Mouse (Mus musculus): ENCODE results near the gene Selenos.
A peak's percentile ranks its signal among the peaks of the same experiment; 100 is the strongest.

Selenos gene

DNA sequence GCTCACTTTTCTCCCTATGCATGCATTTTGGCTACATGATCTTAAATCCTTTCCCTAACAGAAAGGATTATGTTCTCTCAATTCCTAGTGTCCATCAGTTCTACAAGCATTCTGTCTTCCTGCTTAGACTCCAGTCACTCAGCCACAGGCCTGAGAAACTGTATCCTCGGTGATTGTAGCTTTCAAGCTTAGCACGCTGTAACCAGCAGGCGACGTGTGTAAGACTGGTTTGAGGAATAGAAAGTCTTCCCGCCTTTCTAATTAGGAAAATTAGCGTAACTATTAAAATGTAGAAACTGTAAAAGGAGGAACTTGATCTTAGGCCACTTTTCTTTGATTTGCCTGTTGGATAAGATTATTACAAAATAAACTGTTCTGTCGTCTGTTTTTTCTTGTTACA, 39.3 kb downstream of the Selenos start:
- no peak for DNase-seq (ENCODE audit: low read depth)

DNA sequence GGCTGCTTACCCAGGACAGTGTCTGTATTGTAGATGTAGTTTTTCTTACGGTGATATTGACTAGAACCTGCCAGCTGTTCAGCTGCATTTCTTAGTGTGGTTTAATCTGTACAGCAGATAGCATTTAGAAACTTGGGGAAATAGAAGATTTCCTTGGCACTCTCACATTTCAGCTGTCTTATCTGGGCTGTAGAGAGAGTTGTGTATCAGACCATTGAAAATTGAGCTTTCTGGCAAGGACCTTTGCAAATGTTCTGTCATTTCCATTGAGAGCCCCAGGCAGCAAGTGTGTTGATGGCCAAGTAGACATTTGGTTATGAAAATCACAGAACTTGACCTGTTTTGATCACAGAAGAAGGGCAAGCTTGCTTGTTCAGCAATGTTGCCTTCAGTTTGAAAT, 40.7 kb downstream of the Selenos start:
- DNase-seq (ENCODE audit: low read depth) = no peak

DNA sequence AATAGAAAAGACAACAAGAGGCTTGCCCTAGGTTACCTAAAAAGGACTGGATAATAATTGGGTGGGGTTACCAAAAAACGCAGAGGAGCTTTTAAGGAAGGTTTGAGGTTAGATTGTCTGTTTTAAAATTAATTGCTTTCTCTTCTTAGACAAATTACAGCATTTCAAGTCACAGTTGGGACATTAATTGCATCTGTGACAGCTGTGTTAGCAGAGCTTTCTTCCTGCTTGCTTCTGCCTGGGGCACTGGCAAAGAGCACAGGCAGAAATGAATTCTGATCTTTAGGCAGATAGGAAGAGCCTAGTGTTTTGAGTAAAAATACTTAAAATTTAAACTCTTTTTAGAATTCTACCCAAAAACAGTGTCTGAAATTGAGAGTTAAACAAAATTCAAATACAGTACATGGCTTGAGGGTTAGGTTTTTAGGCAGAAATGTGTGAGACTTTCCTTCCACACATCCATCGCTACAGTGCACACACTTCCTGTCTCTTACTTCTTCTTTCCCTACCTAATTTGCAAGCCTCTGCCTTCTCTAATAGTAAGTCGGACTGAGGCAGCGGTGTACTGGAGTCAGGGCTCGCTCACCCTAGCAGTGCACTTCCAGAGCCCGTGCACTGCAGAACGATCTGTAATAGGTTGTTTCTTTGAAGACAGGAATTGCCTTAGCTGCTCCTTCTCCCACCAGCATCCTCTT, 41.4 kb downstream of the Selenos start:
- no peak for DNase-seq (ENCODE audit: low read depth)

DNA sequence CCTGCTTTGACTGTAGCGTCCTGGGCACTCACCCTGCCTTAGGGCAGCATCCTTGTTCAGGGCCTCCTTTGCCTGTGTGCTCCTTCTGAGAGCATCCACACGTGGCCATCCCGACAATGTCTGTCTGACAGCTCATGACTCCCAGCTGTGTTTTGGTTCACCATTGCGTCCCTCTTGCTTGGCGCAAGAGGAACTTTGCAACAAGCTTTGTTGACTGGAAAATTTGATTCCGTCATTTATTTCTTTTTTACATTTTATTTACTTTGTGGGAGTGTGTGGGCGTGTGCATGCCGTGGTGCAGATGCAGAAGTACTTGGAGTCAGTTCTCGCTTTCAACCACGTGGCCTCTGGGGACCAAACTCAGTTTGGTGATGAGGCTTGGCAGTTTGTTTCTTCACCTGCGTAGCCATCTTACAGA, 45.1 kb downstream of the Selenos start:
- DNase-seq (ENCODE audit: low read depth) = no peak

DNA sequence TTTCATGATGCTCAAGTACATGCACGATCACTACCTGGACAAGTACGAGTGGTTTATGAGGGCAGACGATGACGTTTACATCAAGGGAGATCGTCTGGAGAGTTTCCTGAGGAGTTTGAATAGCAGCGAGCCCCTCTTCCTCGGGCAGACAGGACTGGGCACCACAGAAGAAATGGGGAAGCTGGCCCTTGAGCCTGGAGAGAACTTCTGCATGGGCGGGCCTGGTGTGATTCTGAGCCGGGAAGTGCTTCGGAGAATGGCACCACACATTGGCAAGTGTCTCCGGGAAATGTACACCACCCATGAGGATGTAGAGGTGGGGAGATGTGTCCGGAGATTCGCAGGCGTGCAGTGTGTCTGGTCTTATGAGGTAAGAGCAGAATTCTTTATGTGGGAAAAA, 45.9 kb downstream of the Selenos start:
- DNase-seq (ENCODE audit: low read depth) = no peak

DNA sequence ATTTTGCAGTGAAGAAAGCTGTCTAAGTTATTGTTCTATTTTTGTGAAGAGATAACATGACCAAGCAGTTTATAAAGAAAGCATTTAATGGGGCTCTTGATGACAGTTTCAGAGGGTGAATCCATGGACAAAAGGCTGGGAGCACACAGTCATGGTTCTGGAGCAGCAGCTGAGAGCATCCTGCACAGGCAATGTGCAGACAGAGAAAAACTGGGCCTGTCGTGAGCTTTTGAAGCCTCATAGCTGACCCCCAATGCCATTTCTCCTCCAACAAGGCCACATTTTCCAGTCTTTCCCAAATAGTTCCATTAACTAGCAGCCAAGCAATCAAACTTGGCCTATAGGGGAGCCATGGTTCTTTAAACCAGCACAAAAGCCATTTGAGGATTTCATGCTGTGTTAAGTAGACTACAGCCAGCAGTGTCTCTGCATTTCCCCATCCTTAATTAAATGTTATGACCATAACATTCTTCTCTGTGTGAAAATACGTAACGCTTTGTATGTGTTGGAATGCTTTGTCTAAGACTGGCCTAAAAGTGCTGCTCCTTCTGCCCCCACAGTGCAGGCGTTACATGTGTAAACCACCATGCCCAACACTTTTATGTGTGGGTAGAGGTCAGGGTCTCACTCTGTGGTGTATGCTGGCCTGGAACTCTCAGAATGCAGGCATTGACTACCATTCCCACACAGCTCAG, 48.6 kb downstream of the Selenos start:
- DNase-seq (ENCODE audit: low read depth) = no peak

DNA sequence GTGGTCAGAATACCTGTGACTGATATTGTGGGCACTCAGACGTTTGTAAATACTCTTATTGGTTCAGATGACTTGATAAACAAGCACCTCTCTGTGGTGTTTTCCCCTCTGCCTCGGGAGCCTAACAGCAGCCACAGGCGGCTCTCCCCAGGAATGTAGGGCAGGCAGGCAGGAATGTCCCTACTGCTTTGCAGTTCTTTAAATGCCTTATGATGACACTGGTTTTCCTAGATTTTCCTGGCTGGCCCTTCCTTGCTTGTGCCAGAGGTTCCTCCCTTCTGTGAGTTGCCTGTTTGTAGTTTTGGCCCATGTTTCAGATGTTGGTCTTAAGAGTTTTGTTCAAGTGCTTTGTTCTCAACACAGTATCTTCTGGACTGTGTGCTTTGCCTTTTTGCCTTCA, 49.4 kb downstream of the Selenos start:
- no peak for DNase-seq (ENCODE audit: low read depth)

DNA sequence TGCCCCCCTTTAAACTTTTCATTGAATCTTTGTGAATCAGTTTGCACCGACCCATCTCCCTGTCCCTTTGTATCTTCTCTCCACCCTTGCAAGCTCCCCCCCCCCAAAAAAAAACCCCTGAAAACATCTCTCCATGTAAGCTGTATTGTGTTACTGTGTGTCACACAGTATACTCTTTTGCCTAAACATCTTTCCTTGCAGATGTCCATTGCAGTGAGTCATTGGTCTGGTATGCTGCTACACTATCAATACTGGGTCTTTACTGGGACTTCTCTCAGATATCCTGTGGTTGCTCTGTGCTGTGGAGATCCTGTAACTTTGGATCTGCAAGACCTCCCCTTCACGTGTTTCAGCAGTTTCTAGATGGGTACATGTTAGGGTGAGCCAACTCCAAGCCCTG, 50.8 kb downstream of the Selenos start:
- DNase-seq (ENCODE audit: low read depth) = no peak

DNA sequence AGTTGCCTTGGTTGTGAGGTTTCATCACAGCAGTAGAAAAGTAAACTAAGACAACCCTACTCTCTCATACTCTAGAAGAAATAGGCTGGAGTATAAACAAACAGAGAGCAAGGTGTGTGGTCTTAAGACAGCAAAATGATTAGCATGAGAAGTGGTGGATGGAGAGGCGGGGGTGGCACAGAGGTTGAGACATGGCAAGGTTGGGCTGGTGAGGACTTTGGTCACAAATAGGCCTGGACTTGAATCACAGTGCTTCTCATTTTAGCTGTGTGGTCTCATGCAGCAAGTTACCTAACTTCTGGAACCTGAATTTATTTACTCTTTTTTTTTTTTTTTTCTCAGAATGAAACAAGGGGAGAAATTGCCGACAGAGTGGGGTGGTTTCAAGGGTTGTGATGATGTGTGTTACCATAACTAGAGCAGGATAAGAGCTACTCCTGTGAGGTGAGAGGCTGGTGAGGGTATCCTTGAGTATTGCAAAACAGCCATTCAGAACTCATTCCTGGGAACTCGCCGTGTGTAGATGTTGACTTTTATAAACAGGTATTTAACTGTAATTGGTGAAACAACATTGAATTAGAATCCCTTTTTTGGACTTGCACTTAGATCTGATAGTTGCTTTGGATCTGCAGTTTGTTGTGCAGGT, 52.5 kb downstream of the Selenos start:
- no peak for DNase-seq (ENCODE audit: low read depth)

DNA sequence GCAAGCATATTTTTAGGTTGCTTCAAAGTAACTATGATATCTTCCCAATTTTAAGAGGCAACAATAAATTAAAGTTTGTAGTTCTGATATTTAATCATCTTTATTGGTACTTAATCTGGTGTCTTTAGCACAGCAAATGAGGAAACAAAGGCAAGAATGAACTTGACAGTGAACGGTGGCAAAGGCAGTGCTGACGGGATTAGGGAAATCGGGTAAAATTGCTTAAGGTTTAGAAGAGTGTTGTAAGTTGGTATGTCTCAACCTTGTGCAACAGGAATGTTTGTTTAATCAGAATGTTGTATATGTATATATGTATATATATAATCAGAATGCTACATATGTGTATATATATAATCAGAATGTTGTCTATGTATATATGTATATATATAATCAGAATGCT, 54.7 kb downstream of the Selenos start:
- DNase-seq (ENCODE audit: low read depth) = no peak

DNA sequence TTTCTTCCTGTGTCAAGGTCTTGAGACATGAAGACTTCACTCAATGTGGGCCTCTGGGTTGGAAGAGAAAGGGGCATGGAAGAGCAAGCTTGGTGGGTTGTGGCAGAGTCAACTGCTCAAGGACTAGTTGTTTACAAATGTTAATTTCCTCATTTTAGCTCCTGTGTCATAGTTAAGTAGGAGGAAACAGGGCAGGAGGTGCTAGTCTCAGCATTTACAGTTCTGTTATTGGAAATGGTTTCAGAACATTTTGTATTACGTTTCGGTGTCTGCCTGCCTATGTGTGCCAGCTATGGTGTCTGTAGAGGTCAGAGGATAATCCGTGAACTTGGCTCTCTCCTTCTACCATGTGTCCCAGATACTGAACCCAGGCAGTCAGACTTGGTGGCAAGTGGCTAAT, 56.2 kb downstream of the Selenos start:
- no peak for DNase-seq (ENCODE audit: low read depth)

DNA sequence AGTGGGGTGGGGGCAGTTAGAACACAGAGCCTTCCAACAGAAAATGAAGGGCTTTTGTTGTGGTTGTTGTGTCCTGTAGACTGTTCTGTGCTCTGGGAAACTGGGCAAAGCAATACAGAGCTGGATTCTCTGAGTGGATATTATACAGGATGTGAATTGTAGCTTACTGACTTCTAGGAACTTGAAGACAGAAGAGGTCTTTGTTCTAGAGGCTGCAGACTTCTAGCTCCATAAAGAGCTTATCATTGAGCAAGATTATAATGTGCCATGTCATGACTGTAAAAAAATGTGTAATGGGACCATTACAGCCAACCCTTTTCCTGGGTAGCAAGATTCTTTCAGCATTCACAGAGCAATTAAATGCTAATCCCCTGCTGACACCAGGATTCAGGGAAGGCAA, 56.7 kb downstream of the Selenos start:
- DNase-seq (ENCODE audit: low read depth) = peak; percentile 44

DNA sequence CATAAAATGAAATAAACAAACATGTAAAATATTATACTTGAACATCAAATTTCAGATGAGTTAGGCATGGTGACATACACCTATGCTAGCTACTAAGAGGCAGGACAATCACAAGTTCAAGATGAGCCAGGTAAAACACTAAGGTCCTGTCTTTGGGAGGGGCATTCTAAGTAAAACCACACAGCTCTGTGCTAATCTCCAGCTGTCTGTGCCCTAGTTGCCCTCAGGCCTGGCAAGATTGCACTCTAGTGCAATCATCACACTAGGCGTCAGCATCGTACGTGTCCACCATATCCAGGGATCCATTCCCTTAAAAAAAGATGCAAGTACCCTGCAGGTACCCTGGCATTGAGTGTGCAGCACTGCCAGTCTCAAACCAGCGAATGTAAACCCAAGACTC, 57.9 kb downstream of the Selenos start:
- DNase-seq (ENCODE audit: low read depth) = no peak

DNA sequence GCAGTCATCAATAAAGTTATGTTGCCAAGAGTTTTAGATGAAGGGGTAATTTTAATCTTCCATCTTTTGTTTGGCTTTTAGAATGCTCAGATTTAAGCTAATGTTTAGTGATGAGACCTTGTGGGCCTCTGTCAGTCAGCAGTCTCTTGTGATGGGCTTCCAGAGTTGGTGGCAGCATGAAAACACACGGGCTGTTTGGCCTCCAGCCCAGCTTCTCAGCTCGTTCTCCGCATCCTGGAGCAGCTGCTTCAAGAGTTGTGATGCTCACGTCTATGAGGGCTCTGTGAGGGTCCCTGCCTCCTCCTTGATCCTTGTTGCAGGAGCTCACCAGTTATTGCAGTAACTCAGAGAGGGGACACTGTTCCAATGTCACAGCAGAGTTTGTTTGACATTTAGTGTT, 58.9 kb downstream of the Selenos start:
- DNase-seq (ENCODE audit: low read depth) = no peak

DNA sequence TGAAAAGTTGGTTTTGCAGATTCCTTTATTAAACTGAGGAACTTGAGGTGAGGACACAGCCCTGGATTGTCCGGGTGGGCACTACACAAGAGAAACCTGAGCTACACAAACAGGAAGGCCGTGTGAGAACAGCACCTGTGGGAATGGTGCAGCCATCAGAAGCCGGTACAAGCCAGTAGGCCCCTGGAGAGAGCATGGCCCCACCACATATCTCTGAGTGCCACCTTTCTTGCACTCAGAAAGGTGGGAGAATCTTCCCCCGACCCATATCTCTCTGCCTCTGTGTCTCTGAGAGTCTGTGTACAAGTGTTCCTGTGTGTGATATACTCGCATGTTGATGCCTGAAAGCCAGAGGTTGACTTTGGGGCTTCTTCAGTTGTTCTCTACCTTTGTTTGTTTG, 59.4 kb downstream of the Selenos start:
- DNase-seq (ENCODE audit: low read depth) = no peak

All from fibroblast of lung, adult 2 months (primary cell).